ENCODE assay signal across 10 mouse cellular contexts in genomic region chr2:132597226-132597625, GRCm38 (mm10). TPM values are rescaled to one million over a fixed set of nuclear protein-coding genes. Genes with fewer than 3 reads are reported as not detected.
DNase-seq lines count a peak whose midpoint lies in the region; ATAC-seq and TF ChIP-seq lines count a peak whose summit lies in the region.
"Had no signal": no experiment of that assay in that cellular context is flagged by ENCODE, and none has a peak within 500 bp of the region (broad histone marks: within the 10 kb centered on the region; RNA-seq: fewer than 3 reads in every experiment).

No protein-coding gene starts in this region.

- WGBS in embryonic facial prominence, embryonic 14.5 days: 56% methylated on average over 8 of the region's 8 CpGs
- 71% methylated on average over 8 of the region's 8 CpGs for WGBS in embryonic facial prominence, embryonic 10.5 days
- WGBS in hindbrain, embryonic 11.5 days: 78% methylated on average over 8 of the region's 8 CpGs
- 67% methylated on average over 8 of the region's 8 CpGs for WGBS in midbrain, embryonic 13.5 days

- no peak for TF ChIP-seq CTCF in CH12.LX (conservative IDR thresholded peaks at IDR 0.05 in 1 of 2, IDR thresholded peaks at IDR 0.05 in 1 of 2; ENCODE audit: low read depth in 2 of 2, low read length in 2 of 2)

- peak; percentile 97 for TF ChIP-seq EP300 in CH12.LX (IDR thresholded peaks at IDR 0.05; ENCODE audit: low read length)

- no peak overlapping the region for H3K9ac ChIP-seq in embryonic facial prominence, embryonic 14.5 days (ENCODE audit: low read depth, low read length)
- no peak overlapping the region for H3K9ac ChIP-seq in CH12.LX (ENCODE audit: insufficient read depth, low read depth)
- no peak overlapping the region for H3K9ac ChIP-seq in hindbrain, embryonic 11.5 days (ENCODE audit: low read depth, low read length)
- no peak overlapping the region for H3K9ac ChIP-seq in midbrain, embryonic 13.5 days (replicated peaks)
- H3K9ac ChIP-seq: hindbrain, embryonic 15.5 days; limb, embryonic 13.5 days had no signal

- H3K4me3 ChIP-seq in embryonic facial prominence, embryonic 14.5 days (ENCODE audit: low read depth, low read length): no peak overlapping the region
- no peak overlapping the region for H3K4me3 ChIP-seq in embryonic facial prominence, embryonic 10.5 days
- H3K4me3 ChIP-seq in CH12.LX (replicated peaks in 1 of 3; ENCODE audit: low read depth in 2 of 3, low read length in 2 of 3, poor library complexity in 1 of 3): no peak overlapping the region
- H3K4me3 ChIP-seq in hindbrain, embryonic 11.5 days (ENCODE audit: low read depth, low read length): no peak overlapping the region
- H3K4me3 ChIP-seq in midbrain, embryonic 13.5 days (replicated peaks): no peak overlapping the region
- H3K4me3 ChIP-seq: hindbrain, embryonic 15.5 days; limb, embryonic 13.5 days had no signal

- no peak for TF ChIP-seq POLR2A in CH12.LX (IDR thresholded peaks at IDR 0.05; ENCODE audit: low read depth, low read length)

- no peaks in the 10 kb centered on the region; the same call in 1 of the 2 replicates for H3K4me1 ChIP-seq in embryonic facial prominence, embryonic 14.5 days (ENCODE audit: control insufficient read depth, insufficient read depth, low read length)
- H3K4me1 ChIP-seq in embryonic facial prominence, embryonic 10.5 days: no peaks in the 10 kb centered on the region
- H3K4me1 ChIP-seq in CH12.LX (ENCODE audit: control insufficient read depth in 1 of 2, insufficient read depth in 2 of 2): peaks cover 8 to 51% of the 10 kb centered on the region in 2 experiments
- no peaks in the 10 kb centered on the region for H3K4me1 ChIP-seq in hindbrain, embryonic 11.5 days (replicated peaks; ENCODE audit: control insufficient read depth, insufficient read depth, low read length)
- H3K4me1 ChIP-seq in midbrain, embryonic 13.5 days (replicated peaks): no peaks in the 10 kb centered on the region
- H3K4me1 ChIP-seq: hindbrain, embryonic 15.5 days had no signal

- no peak overlapping the region for H3K4me2 ChIP-seq in embryonic facial prominence, embryonic 14.5 days (ENCODE audit: low read depth, low read length)
- peak overlapping the region; percentile 90 for H3K4me2 ChIP-seq in CH12.LX (ENCODE audit: insufficient read depth, low read depth, poor library complexity, severe bottlenecking)
- no peak overlapping the region for H3K4me2 ChIP-seq in hindbrain, embryonic 11.5 days (replicated peaks; ENCODE audit: low read depth, low read length)
- H3K4me2 ChIP-seq in midbrain, embryonic 13.5 days (replicated peaks): no peak overlapping the region
- H3K4me2 ChIP-seq: hindbrain, embryonic 15.5 days; limb, embryonic 13.5 days had no signal

- ATAC-seq in embryonic facial prominence, embryonic 14.5 days (ENCODE audit: low read depth): no peak
- no peak for ATAC-seq in hindbrain, embryonic 11.5 days (ENCODE audit: low FRiP score)
- no peak for ATAC-seq in midbrain, embryonic 13.5 days

- dilution Hi-C loops in CH12.LX (cut with MboI; ENCODE audit: extremely low pct_ligation_motif_present, extremely low pct_unique_long_range_greater_than_20kb, low sequenced_read_pairs): no loop called here

- no peak overlapping the region for H3K27ac ChIP-seq in embryonic facial prominence, embryonic 14.5 days (replicated peaks; ENCODE audit: low read depth, low read length)
- no peak overlapping the region for H3K27ac ChIP-seq in embryonic facial prominence, embryonic 10.5 days (replicated peaks)
- no peak overlapping the region for H3K27ac ChIP-seq in CH12.LX (ENCODE audit: insufficient read depth, low read depth)
- no peak overlapping the region for H3K27ac ChIP-seq in hindbrain, embryonic 11.5 days (ENCODE audit: low read depth, low read length)
- H3K27ac ChIP-seq in midbrain, embryonic 13.5 days: no peak overlapping the region
- H3K27ac ChIP-seq: limb, embryonic 13.5 days had no signal

- in situ Hi-C loops in CH12.LX (cut with MboI; ENCODE audit: low pct_ligation_motif_present, low pct_unique_long_range_greater_than_20kb, low sequenced_read_pairs): no loop called here

- H3K79me2 ChIP-seq in CH12.LX (replicated peaks; ENCODE audit: control insufficient read depth, extremely low read depth, insufficient read depth, poor library complexity, severe bottlenecking): no peaks in the 10 kb centered on the region

- H3K9me3 ChIP-seq in embryonic facial prominence, embryonic 14.5 days (ENCODE audit: control insufficient read depth, low read length): no peaks in the 10 kb centered on the region
- no peaks in the 10 kb centered on the region for H3K9me3 ChIP-seq in embryonic facial prominence, embryonic 10.5 days
- no peaks in the 10 kb centered on the region for H3K9me3 ChIP-seq in CH12.LX (replicated peaks; ENCODE audit: low read length)
- no peaks in the 10 kb centered on the region for H3K9me3 ChIP-seq in hindbrain, embryonic 11.5 days (ENCODE audit: control insufficient read depth, low read length)
- no peaks in the 10 kb centered on the region for H3K9me3 ChIP-seq in midbrain, embryonic 13.5 days
- H3K9me3 ChIP-seq: hindbrain, embryonic 15.5 days; limb, embryonic 13.5 days had no signal

- TF ChIP-seq RAD21 in CH12.LX (IDR thresholded peaks at IDR 0.05; ENCODE audit: low read depth, low read length): no peak

- no peaks in the 10 kb centered on the region for H3K27me3 ChIP-seq in embryonic facial prominence, embryonic 14.5 days (replicated peaks; ENCODE audit: control insufficient read depth, insufficient read depth, low read length)
- H3K27me3 ChIP-seq in embryonic facial prominence, embryonic 10.5 days (replicated peaks; ENCODE audit: low read depth, poor library complexity, severe bottlenecking): no peaks in the 10 kb centered on the region
- H3K27me3 ChIP-seq in CH12.LX (replicated peaks): peaks cover 2% of the 10 kb centered on the region
- no peaks in the 10 kb centered on the region for H3K27me3 ChIP-seq in hindbrain, embryonic 11.5 days (ENCODE audit: control insufficient read depth, insufficient read depth, low read length)
- H3K27me3 ChIP-seq in midbrain, embryonic 13.5 days: no peaks in the 10 kb centered on the region
- H3K27me3 ChIP-seq: hindbrain, embryonic 15.5 days; limb, embryonic 13.5 days had no signal

- no peaks in the 10 kb centered on the region for H3K36me3 ChIP-seq in embryonic facial prominence, embryonic 14.5 days (ENCODE audit: control insufficient read depth, insufficient read depth, low read length)
- H3K36me3 ChIP-seq in embryonic facial prominence, embryonic 10.5 days (replicated peaks): no peaks in the 10 kb centered on the region
- H3K36me3 ChIP-seq in CH12.LX (replicated peaks in 1 of 2; ENCODE audit: control insufficient read depth in 1 of 2, insufficient read depth in 1 of 2, low read length in 1 of 2): no peaks in the 10 kb centered on the region
- no peaks in the 10 kb centered on the region for H3K36me3 ChIP-seq in hindbrain, embryonic 11.5 days (ENCODE audit: control insufficient read depth, insufficient read depth, low read length)
- H3K36me3 ChIP-seq in midbrain, embryonic 13.5 days: no peaks in the 10 kb centered on the region
- H3K36me3 ChIP-seq: hindbrain, embryonic 15.5 days; limb, embryonic 13.5 days had no signal

- peak; percentile 33 for DNase-seq in embryonic facial prominence, embryonic 14.5 days (ENCODE audit: low spot score)
- no peak for DNase-seq in embryonic facial prominence, embryonic 10.5 days (ENCODE audit: low spot score)
- peak; percentile 83 for DNase-seq in CH12.LX (ENCODE audit: extremely low read depth)
- peak; percentile 31 for DNase-seq in induced T-regulatory cell, adult 2 months (ENCODE audit: low read depth)
- DNase-seq in skeletal muscle tissue, adult 2 months (ENCODE audit: low read depth, low spot score): peak; percentile 55
- no peak for DNase-seq in hindbrain, embryonic 11.5 days (ENCODE audit: low spot score)
- no peak for DNase-seq in embryo, embryonic 9.5 days (ENCODE audit: extremely low spot score)

TF ChIP-seq in CH12.LX, 34 proteins besides CTCF, POLR2A, EP300 and RAD21 (continues in another document):
- TF ChIP-seq SMC3 (IDR thresholded peaks at IDR 0.05; ENCODE audit: low read depth, low read length) (peak; percentile 11; the same call in 1 of the 2 replicates), ZNF384 (IDR thresholded peaks at IDR 0.05; ENCODE audit: low read depth, low read length) (peak; percentile 51; the same call in 1 of the 2 replicates), ELF1 (IDR thresholded peaks at IDR 0.05; ENCODE audit: low read depth, low read length) (0 out of 2 replicates have a peak, but pooled peaks have one; percentile 54), IRF4 (IDR thresholded peaks at IDR 0.05; ENCODE audit: low read depth, low read length) (peak; percentile 98), SIN3A (IDR thresholded peaks at IDR 0.05; ENCODE audit: low read length) (peak; percentile 84), TCF12 (IDR thresholded peaks at IDR 0.05; ENCODE audit: low read depth, low read length) (peak; percentile 91), JUND (conservative IDR thresholded peaks at IDR 0.05; ENCODE audit: low read depth, low read length) (peak; percentile 80), ZKSCAN1 (IDR thresholded peaks at IDR 0.05; ENCODE audit: borderline replicate concordance, low read depth, low read length) (no peak), E2F4 (IDR thresholded peaks at IDR 0.05; ENCODE audit: insufficient replicate concordance, low read depth, low read length) (no peak), USF2 (conservative IDR thresholded peaks at IDR 0.05; ENCODE audit: low read depth, low read length) (no peak), JUN (IDR thresholded peaks at IDR 0.05; ENCODE audit: insufficient read depth, low read depth, low read length) (peak; percentile 81), NELFE (IDR thresholded peaks at IDR 0.05; ENCODE audit: low read depth, low read length) (no peak), GABPA (IDR thresholded peaks at IDR 0.05; ENCODE audit: insufficient replicate concordance, low read depth, low read length) (no peak; the same call in 1 of the 2 replicates), HCFC1 (IDR thresholded peaks at IDR 0.05; ENCODE audit: low read depth, low read length) (peak; percentile 29; the same call in 1 of the 2 replicates), MXI1 (IDR thresholded peaks at IDR 0.05; ENCODE audit: low read depth, low read length) (0 out of 2 replicates have a peak, but pooled peaks have one; percentile 32), MAX (IDR thresholded peaks at IDR 0.05; ENCODE audit: low read length) (no peak), ZMIZ1 (IDR thresholded peaks at IDR 0.05; ENCODE audit: low read depth, low read length) (no peak)

RNA-seq across cellular contexts. Expression of gene Gpcpd1, which starts 9.7 kb away (rescaled TPM):
- 40.4 and 49.0 TPM in 2 replicates for polyA plus RNA-seq in embryonic facial prominence, embryonic 14.5 days (2014; fragmentation: Nextera tagmentation; extraction: Ambion mirVana)
- polyA plus RNA-seq in embryonic facial prominence, embryonic 10.5 days (2016; fragmentation: Nextera tagmentation; extraction: Ambion mirVana): 28.6 and 33.3 TPM in 2 replicates
- total RNA-seq in CH12.LX (2012; rRNA removed) (18.3 and 33.5 TPM in 2 replicates), CH12.LX (2014; rRNA removed) (60.5 and 60.8 TPM in 2 replicates)
- 30.9 and 40.7 TPM in 2 replicates for polyA plus RNA-seq in CH12.LX (2012; ENCODE audit: insufficient read length, low read depth)
- polyA plus RNA-seq in hindbrain, embryonic 11.5 days (2014; fragmentation: Nextera tagmentation; extraction: Ambion mirVana): 48.5 and 52.1 TPM in 2 replicates
- polyA plus RNA-seq in midbrain, embryonic 13.5 days (2015; fragmentation: Nextera tagmentation; extraction: Ambion mirVana): 80.9 and 103 TPM in 2 replicates

Comparison
In these comparisons a context has a peak if more than half of its experiments do, and no peak if none do; other contexts are left out.
1. DNase-seq: peak in embryonic facial prominence, embryonic 14.5 days (single experiment), CH12.LX (single experiment), induced T-regulatory cell, adult 2 months (single experiment) and skeletal muscle tissue, adult 2 months (single experiment); none in embryonic facial prominence, embryonic 10.5 days (single experiment), hindbrain, embryonic 11.5 days (single experiment) and embryo, embryonic 9.5 days (single experiment).